Mouse (Mus musculus) natural killer cell, adult 2 months (primary cell): ENCODE results near the gene Mst1r.

Experiments used
- DNase-seq, 2 experiments: peaks; one replicate each; pipeline ENCODE4 v3.0.0; 2022; ENCODE audit warnings: low spot score in 2 of 2

Mst1r gene

DNA sequence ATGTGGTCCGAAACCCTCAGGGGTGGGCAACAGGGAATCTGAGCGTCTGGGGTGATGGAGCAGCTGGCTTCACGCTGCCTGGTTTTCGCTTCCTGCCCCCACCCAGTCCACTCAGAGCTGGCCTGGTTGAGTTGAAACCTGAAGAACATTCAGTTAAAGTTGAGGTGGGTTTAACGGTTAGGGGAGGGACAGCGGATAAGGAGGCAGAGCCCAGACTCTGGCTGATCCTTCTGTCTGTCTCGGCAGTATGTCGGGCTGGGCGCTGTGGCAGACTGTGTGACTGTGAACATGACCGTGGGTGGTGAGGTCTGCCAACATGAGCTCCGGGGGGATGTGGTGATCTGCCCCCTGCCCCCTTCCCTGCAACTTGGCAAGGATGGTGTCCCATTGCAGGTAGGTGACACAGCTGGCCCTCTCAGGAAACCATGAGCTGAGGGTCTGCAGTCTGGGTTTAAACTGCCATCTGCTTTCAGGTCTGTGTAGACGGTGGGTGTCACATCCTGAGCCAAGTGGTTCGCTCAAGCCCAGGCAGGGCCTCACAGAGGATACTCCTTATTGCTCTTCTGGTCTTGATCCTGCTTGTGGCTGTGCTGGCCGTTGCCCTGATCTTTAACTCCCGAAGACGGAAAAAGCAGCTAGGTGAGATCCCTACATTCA, 8.2 kb downstream of the Mst1r start:
- DNase-seq = no peak

DNA sequence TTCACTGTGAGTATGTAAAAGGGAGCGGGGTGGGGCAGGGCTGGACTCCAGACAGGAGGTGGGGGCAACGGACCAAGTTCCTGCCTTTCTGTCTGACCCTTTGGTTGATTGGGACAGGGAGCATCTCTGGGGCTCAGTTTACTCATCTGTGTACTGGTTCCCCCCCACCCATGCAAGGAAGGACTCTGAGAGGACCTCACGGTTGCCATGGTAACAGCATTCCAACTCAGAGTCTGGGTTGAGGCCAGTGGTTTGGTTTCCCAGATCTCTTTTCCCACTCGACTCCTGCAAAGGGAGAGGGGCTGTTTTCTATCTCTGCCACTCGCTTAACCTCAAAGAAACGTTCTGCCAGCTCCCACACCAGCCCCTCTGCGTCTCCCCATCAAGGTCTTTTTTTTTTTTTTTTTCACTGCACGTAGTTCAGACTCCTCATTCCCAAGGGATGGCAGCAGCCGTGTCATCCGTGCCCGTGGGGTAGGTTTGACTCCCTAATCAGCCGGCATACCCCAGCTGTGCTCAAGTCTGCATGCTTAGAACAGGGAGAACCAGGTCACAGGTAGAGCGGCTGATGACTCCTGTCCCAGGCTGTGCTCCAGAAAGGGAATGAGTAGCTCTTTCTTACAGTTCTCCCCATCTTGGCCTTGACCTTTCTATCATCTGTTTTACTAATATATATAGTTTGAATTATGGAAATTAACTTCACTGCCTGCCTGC, 11.4 kb downstream of the Mst1r start:
- DNase-seq = no peak

DNA sequence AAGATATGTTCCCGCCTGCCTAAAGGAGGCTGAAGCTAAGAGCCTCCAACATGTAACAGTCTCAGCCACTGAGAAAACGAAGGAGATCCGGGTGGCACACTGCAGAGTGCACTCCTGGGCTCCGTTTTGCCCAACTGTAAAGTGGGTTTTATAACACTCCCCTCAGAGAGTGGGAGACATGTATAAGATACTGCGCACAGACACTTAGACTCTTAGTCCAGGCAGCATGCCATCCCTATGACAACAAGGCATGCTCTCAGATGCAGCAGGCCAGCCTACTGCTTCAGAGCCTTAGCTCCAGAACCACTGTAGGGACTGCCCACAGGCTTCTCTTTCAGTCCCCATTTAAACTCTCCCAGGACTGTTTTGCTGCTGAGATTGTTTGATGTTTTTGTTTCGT, 12.2 kb downstream of the Mst1r start:
- no peak for DNase-seq

DNA sequence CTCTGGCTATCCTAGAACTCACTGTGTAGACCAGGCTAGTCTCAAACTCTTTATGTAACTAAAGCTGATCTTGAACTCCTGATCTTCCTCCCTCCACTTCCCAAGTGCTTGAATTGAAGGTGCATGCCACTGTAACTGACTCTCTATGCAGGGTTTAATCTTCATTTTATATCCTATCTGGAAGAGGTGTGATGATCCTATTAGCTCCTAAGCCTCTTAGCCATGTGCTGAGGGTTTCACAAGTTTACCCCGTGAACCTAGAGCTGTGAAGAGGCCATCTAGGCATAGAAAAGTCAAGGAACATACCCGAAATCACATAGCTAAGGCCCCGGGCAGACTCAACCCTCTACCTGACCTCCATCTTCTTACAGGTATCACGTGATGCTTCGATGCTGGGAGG, 12.8 kb downstream of the Mst1r start:
- no peak for DNase-seq

DNA sequence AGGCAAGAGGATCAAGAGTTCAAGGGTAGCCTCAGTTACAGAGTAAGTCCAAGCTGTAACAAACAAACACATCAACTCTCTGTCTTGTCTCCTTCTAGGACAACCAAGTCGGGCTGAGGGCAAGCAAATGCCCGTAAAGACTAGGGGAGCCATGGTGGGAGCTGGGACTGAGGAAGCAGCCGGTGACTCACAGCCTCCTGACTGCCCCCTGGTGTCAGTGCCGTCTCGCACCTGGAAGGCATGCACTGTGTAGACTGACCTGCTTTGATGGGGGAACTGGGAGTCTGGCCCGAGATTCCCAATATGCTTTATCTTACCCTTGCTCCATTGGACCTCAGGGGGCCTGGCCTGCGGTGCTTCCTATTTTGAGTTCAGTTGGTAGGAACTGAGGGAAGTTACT, 16.3 kb downstream of the Mst1r start:
- no peak for DNase-seq

DNA sequence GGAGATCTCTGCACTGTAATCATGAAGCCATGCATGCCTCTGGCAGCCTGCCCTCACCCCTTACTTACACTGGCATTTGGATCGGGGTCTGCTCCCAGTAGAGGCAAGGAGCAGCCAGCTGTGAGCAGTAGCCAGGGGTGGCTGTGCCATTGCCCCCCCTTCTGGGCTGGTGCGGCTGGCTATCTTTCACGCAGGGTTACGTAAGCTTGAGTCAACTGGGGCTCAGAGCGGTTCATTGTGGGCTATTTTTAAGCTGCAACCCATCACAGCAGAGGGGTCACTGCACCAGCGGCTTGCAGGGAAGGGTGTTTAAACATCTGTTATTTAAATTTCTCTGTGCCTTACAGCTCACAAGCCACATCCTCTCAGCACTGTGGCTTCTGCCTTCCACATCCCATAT, 17.3 kb downstream of the Mst1r start:
- no peak for DNase-seq

DNA sequence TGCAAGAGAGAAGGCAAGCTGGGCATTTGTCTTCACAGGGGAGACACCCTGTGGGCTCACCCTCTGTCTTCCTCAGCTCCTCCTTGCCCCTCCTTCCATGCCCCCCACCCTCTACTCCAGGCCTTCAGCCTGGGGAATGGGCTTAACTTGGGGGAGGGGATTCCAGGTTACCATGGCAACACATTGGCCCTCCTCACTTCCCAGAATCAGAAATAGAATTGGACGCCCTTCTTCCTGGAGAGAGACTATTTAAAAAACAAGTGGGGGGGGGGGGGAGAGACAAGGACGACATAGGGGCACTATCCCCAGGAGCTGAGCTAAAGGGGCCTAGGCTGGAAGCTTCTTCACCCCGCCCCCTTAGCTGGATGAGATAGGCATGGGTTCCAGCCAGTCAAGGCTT, 18.6 kb downstream of the Mst1r start:
- no peak for DNase-seq

DNA sequence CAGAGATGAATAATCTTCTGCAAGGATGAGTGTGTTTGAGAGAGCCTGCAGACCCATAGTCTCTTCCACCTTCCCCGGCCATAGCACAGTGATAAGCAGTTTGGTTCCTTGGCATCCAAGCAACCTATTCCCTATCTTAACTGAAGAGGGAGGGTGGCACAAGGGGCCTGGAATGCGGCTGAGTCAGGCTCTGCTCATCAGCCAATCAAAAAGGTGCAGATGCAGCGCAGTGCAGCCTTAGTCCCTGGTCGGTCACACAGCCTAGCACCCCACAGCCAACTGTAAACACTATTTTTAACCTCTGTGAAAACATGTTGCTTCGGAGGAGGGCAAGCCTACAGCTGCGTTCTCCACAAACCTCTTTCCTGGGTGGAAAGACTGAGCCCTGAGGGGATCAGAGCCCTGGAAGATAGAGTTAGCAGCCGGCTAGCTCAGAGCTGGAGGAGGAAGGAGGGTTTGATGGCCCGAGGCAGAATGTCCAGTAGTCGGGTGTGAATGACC, 20.3 kb downstream of the Mst1r start:
- DNase-seq = no peak

DNA sequence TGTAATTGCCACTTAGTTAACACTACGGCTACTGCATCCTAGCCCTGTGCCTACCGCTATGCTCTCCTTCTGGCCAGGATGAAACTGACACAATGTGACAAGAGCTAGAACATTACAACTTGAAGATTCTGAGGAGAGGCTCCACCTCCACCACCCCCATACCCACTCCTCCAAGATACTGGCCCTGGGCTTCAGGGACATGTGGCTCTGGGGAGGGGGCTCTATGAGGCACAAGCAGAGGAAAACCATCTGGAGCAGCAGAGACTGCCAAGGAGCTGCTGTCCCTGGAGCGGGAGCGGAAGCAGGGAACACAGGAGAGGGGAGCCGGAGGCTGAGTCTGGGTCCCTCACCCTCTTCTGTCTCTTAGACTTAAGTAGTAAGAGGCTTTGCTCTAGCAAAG, 21.1 kb downstream of the Mst1r start:
- no peak for DNase-seq

DNA sequence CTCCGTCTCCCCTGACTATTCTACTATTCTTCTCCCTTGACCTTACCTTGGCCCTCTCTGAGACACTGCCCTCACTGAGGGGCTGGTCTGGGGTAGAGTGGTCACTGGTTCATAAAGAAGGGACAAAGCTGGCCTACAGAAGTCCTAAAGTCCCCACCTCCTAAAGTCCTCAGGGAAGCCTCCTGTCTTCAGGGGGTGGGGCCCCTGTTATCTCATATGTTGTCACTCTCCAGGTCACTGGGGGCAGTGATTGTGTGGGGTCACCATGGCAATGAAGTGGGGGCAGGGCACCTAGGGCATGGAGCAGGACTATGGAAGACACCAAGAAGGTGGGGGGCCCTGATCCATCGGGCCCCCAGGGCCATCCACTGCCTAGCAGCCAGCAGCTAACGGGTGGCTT, 21.5 kb downstream of the Mst1r start, which contains the start of gene Actl11:
Gene Actl11, plus strand, starts transcription at position 301 of the 400 bp plus-strand sequence.
- DNase-seq = no peak

DNA sequence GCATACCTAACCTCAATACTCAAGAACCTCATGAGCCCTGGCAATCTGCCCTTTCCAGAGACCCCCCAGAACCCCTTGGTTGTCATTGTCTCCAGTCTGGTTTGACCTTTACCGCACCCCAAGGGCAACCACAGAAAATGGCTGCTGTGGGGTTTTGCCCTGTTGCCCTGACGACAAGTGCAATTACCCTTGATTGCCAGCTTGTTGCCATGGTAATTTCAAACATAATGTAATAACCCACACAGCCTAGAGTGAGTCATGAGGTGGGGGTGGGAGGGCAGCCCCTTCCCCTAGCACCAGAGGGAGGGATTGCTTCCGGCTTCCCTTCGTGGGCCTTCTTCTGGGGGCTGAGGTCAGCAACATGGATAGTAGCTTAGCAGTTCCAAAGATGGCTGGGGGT, 25.5 kb downstream of the Mst1r start:
- no peak for DNase-seq

DNA sequence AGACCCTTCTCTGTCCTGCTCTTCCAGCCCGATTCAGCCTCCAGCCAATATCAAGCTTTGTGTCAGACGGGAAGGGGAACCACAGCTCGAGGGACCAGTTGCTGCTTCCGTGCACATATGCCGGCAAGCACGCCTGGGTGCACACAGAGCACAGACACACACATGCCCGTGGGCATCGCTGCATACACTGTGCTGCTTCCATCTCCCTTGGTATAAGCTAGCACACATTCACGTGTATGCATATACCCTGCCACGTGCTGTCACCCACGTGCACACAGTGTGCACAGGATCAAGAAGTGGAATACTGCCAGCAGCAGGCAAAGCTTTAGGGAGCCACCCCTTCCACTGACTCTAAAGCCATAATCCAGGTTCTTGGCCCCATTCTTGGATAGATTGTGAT, 27.5 kb downstream of the Mst1r start:
- no peak for DNase-seq

DNA sequence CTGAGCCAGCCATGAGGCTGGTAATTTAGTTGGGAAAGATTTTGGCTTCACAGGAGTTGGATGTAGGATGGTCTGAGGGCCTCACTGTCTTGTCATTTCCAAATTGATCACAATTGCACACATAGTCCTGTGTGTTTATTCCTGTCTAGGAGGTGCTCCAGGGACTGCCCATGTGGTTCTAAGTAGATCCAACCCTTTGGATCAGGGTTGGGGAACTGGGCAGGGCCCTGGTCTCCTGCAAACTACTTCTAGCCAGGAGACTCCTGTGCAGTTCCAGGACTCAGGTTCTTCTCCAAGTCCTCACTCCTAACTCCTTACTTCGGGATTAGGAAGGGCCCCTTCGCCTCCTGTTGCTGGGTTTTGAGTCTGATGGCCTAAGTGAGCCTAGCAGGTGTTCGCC, 28.7 kb downstream of the Mst1r start, which contains the start of gene Camkv:
Gene Camkv, plus strand, starts transcription at position 301 of the 400 bp plus-strand sequence.
- DNase-seq = no peak

DNA sequence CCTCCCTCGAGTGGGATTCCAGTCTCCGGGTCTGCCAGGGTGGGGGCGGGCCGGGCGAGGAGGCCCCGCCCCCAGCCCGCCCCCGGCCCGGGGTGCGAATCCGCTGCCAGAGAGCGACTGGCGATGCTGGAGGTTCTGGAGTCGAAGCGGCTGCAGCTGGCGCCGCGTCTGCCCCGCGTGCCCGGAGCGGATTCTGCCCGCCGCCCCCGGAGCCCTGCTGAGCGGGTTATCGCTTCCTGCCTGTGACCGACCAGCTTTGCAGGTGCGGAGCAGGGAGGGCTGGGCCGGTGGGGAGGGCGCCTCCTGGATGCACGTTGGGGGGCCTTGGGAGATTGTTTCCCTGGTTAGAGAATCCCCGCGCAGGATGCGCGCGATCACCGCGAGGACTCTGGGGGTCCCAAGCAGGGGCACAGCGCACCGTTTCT, 29.1 kb downstream of the Mst1r start:
- DNase-seq = peak in 1 of 2 experiments; percentile 13

DNA sequence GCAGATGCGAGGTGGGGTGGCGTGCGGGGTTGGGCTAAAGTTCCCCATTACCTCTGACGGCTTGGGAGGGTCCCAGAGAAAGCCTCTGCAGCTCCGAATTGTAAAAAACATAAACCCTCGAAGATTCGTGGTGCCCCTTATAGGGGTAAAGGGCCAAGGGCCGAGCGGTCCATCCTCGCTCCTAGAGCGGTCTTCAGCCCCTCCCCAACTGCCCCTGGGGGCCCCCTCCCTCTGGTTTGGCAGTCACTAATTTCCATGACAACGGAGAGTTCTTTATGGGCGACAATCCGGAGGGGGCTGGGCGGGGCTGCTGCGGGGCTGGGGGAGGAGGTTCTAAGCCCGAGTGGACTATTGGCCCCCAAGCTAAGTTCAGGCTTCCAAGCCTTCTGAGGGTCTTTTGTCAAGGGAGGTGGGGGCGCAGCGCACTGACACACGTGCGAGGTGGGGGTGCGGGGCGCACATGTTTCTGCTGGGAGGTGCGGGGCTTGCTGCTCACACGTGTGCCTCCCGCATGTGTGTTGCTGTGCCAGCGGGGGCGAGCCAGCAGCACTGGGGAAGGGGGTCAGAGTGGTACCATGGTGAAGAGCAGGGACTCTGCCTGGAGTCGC, 29.6 kb downstream of the Mst1r start:
- no peak for DNase-seq

DNA sequence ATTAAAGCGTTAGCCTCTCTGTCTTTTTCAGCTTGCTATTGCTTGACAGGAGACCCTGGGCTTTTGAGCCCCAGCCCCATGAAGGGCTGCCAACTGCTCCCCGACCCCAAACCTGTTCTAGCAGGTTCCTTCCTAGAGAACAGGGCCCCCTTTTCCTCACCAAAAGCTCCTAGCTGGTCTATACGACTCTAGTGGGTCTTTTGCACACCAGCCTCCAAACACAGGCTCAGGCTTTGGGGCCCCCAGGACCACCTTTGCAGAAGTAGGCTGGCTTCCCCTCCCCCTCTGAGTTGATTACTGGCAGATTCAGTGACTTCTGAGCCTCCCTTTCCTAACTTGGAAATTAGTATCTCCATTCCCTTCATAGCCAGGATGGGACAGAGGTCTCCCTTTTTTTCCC, 30.2 kb downstream of the Mst1r start:
- no peak for DNase-seq

DNA sequence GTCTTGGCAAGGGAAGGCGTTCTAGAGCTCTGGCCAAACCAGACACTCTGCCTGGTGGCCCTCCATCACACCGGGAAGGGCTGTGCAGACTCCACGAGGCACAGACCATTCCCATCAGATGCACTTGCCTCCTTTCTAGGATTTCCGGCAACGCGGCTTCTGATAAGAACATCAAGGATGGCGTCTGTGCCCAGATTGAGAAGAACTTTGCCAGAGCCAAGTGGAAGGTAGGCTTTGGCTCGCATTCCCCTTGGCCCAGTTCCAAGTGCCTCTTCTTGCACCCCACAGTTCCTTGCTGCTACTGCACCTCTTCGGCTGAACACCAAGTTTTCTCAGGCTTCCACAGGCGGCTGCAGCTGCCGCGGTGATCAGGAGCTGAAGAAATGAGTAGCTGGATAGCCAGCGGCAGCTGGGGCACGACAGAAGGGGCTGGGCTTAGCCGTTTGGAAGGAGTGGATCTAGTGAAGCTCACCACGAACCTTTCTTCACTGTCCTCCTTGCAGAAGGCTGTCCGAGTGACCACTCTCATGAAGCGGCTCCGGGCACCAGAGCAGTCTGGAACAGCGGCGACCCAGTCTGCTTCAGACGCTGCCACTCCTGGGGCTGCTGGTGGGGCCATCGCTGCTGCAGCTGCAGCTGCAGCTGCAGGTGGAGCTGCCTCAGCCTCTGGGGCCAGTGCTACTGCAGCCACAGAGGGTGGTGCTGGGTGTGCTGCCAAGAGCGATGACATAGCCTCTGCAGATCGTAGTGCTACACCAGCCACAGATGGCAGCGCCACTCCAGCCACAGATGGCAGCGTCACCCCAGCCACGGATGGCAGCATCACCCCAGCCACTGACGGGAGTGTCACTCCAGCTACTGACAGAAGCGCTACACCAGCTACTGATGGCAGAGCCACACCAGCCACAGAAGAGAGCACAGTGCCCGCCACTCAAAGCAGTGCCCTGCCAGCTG, 40.8 kb downstream of the Mst1r start:
- no peak for DNase-seq

DNA sequence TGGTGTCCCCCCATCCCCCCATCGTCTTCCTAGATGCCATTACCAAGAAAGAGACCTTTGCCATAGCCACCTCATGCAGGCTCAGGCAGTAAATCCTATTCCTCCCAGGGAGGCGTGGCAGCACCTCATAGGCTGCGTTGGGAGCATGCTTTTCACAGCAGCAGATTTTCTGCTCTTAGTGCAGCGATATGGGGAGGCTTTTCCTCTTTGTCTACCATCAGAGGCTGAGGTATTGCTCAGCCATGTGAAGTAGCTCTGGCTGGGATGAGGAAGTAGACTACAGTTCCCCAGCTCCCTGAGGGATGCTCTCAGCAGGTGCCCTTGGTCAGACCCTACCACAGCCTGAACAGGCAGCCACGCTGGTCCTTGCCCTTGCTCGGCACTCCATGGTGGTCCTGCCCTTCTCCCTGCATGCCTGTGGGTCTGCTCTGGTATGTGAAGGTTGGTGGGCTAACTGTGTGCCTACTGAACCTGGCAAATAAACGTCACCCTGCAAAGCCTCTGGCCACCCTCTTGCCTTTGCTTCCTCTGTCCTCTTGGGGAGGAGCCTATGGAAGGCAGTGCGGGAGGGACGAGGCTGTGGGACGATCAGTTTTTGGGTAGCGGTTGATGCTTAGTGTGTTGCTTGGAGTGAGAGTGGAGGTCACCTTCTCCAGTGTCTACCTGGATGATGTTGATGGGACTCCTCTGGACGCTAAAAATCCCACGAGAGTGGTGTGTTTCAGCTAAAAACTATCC, 42.7 kb downstream of the Mst1r start:
- no peak for DNase-seq

DNA sequence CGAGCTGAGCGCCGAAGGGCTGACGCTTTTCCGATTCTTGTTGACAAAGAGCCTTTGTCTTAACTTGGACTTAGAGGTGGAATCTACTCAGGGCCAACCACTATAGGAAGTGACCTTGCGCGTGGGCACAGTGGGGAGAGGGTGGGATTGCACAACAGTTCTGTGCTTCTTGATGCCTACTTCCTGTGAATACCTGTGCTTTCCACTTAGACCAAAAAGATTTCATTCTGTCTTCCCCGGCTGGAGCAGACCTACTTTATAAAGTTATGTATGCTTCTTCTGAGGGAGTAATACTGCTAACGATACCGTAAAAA, 43.2 kb downstream of the Mst1r start, which contains the start of gene Traip:
Gene Traip, plus strand, starts transcription at position 215 of the 314 bp plus-strand sequence.
- DNase-seq = no peak

DNA sequence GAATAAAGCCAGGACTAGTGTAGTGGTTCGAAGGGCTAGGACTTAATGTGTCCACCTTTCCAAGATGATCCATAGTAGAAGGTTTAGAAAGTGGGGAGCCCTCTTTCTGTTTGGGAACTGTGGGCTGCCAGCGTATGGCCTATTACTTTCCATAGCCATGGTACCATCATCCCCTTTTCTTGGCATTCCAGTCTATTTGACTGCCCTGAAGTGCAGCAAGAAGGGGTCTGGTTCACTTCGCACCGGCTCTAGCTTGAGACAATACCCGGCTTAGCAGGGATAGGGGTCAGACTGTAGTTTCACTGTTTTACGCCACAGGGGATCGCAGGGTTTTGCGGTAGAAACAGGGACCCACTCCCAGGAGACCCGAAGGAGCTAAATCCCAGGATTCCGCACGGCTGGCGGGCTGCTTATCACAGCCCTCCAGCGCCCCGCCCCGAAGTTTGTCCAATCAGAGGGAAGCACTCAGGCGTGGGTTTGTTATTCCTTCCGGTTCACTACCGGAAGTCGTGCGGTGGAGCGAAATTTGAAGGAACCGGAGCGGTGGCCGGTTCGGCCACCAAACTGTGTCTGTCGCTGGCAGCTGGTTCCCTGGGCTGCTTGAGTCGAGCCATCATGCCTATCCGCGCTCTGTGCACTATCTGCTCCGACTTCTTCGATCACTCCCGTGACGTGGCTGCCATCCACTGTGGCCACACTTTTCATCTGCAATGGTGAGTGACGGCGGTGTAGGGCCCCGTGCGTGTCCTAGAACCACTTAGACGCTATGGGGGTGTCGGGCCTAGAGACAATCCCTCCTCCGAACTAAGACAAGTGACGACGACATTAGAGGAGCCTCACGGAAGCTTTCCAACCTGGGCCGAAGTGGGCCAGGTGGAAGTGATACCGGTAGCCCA, 44.0 kb downstream of the Mst1r start:
- DNase-seq = peak; percentile 78 to 80
